Mouse (Mus musculus) urinary bladder, postnatal 4 days (tissue): ENCODE data around the gene Rngtt.
"Not testable (repeated sequence)": the region's sequence is repeated elsewhere in the genome, so short reads cannot be mapped to it uniquely, and the experiment has no call there.

Source experiments
- DNase-seq, 2 experiments: peaks; one replicate each; pipeline ENCODE4 v3.0.0; 2021 to 2022; ENCODE audit warnings: low spot score in 2 of 2

Gene Rngtt

GRCm38 (mm10) chr4:33441864-33442263, 131.8 kb downstream of the Rngtt start:
- no peak for DNase-seq

DNA sequence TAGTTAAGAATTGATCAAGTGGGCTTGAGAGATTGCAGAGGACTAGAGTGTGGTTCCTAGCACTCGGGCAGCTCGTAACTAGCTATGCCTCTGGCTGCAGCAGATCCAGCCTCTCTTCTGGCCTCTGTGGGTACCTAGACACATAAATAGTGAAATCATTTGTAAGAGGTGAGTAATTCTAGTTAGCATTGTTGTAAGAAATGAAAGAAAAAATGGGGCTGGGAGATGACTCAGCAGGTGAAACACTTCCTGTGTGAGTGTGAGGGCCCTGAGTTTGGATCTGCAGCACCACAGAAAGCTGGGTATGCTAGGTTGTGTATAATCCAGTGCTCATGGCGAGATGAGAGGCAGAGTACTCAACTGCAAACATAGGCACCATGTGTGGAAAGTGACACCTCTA, 136.2 kb downstream of the Rngtt start:
- DNase-seq = no peak

GRCm38 (mm10) chr4:33446881-33447280, 136.8 kb downstream of the Rngtt start:
- DNase-seq = no peak

- DNase-seq = not testable (repeated sequence)
Observed at GRCm38 (mm10) chr4:33450356-33450755, 140.2 kb downstream of the Rngtt start.

- DNase-seq = no peak
Observed at GRCm38 (mm10) chr4:33459851-33460250, 149.7 kb downstream of the Rngtt start.

DNA sequence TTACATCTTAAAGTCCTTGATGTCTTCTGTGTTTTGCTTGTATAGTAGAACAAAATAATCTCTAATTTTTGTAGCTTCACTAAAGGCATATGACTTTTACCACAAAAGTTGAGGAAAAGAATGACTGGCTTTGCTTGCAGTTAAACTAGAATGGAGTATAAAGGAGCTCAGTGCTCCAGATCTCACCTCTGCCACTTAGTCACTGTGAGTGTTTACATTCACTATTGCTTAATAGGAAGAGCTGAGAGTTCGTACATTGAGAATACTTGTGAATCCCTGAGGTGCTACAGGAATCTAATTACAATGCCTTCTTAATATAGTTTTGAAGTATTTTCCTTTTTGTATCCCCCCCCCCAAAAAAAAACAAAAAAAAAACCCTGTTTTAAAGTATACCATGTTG, 154.3 kb downstream of the Rngtt start:
- DNase-seq = no peak

DNA sequence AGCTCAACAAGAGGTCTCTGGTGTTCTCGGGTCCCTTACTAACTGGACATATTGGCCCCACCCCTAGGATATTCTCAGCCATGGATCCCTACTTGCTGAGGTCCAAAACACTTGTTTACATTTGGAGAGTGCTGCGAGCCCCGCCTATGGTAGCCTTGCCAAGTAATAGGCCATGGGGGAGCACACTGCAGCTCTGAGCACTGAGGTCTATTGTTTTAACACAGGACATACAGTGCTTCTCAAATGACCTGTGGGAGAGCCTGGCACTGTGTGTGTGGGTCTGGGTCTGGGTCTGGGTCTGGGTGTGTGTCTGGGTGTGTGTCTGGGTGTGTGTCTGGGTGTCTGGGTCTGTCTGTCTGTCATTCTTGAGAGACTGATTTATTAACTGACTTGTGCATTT, 155.8 kb downstream of the Rngtt start:
- no peak for DNase-seq

DNA sequence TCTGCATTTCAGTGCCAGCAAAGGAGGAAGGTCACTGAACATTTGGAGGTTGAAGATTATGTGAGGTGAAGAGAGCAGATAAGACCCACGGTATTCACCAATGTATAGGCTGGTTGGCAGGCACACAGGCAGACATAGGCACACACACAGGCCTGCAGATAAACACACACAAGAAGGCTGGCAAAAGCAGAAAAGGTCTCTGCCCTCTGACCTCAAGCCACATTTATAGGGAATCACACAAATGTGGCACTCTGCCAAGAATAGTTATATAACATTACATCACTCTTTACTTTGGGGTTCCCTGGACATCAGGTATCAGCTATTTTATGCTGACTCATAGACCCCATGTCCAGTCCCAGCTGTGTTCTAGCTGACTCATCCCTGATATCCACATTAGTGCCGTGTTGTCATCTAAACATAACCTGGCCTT, 156.9 kb downstream of the Rngtt start:
- no peak for DNase-seq

DNA sequence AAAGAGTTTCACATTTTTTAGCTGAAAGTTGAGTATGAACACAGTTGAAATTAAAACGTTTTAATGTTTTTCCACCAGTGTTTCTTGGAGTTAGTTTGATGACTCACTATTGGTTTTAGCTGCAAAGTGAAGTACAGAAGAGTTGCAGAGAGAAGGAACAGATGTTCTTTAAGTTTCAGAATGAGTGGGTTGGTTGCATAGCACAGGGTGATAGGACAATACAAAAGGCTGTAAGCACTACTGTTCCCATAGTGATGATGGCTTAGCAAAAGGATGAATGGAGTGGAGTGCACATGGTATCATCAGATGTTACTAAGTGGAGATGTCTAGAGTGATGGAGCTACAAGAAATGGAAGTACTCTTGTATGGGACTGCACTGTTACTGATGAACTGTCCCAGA, 157.5 kb downstream of the Rngtt start:
- no peak for DNase-seq

DNA sequence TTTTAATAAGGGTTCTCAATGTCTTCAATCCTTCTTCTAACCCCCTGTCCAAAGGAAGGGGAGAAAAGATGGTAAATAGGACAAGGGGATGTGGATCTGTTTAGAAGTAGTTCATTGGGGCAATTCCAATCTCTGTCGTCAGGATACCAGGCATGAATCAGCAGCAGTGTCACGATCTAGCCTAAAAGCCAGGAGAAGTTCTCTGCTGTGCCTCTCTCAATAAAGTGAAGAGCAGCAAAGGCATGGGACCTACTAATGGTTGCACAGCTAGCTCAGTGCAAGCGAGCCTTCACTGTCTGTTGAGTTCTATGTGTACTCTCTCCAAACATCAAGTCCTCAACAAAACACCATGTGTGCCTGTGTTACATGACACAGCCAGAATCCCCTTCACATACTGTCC, 158.0 kb downstream of the Rngtt start:
- DNase-seq = no peak

DNA sequence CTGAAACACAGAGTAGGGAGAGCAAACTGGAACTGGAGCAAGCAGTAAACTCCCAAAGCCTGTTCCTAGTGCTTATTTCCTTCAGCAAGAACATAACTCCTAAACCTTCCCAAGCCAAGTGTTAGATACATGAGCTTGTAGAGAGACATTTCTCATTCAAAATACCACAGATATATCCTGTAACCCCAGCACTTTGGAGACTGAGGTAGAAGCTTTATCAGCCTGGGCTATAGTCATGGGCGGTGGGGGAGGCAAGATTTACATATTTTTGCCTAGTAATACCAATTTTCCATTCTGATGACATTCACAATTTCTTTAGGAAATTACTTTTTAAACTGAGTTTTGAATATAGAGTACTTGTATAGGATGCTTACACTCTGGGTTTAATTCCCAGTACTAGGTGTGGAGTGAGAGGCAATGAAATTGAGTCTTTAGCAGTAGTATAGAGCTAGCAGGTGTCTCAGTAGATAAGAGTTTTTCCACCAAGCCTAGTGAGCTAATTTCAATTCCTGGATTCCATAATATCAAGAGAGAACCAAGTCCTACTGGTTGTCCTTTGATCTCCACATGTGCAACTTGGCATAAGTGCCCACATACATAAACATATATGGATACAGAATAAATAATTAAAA, 160.7 kb downstream of the Rngtt start:
- DNase-seq = no peak

- DNase-seq = no peak
Observed at GRCm38 (mm10) chr4:33478011-33478785, 168.1 kb downstream of the Rngtt start.

GRCm38 (mm10) chr4:33481721-33482120, 171.6 kb downstream of the Rngtt start:
- DNase-seq = no peak

DNA sequence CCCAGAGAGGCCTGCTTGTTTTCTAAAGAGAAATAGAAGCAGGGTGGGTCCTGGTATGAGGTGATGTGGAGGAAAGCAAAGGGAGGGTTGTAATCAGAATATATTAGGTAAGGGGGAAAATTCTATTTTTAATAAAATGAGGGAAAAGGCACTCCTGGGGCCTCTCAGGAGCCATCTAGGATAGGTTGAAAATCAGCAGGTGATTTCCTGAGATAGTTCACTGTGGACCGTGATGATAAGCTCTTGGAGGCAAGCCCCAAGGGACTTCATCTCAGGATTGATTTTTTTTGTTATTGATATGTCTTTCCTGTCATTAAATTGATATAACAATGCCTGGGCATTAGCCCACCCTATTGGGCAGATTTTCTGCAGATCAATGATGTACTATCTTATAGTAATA, 175.9 kb downstream of the Rngtt start:
- no peak for DNase-seq

DNA sequence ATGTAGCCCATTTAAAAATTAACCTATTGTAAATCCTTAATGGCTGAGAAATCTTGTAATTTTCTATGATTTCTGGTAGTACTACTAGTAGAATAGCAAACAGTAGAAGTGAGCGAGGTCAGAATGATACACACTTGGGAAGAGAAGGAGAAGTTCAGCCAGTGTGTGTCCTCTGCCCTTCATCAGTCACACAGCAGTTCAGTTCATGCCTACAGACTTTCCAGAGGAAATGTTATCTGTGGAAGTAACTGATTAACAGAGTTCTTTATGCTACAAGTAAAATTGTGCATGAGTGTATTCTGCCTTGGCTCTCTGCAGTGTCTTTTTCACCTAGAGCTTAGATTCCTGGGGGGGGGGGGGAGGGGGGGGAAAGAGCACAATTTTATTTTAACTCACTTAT, 181.0 kb downstream of the Rngtt start:
- no peak for DNase-seq

GRCm38 (mm10) chr4:33494377-33494776, 184.3 kb downstream of the Rngtt start:
- no peak for DNase-seq

GRCm38 (mm10) chr4:33496985-33497384, 186.9 kb downstream of the Rngtt start:
- no peak for DNase-seq

GRCm38 (mm10) chr4:33497657-33498056, 187.5 kb downstream of the Rngtt start:
- DNase-seq = no peak

DNA sequence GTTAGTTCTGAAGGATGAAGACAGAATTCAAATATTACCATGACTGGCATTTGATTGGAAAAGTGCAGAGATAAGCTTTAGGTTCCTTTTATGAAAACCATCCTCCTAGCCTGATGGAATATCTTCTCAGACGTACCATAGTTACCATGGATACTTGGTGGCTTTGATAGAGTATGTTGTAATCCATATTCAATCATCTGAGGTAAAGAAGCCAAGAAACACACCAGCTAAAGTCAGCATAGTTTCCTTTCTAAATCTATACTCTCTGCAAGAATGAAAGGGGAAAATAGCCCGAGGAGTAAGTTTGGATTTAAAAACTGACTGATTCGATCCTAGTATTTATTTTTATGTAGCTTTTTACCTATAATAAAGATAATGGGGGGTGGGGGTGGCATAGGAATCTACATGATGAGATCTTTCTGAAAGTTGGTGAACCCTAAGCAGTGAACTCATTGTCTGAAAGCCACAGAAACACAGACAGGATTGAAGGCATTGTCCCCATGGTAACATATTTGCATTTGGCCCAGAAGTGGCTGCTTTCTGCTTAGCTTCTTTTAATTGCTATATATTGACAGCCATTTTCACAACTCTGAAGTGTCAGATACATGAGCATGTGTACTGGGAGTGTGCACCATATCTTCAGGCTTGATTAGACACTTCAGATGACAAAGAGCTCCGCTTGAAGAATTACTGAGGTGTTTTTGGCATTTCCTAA, 188.2 kb downstream of the Rngtt start:
- no peak for DNase-seq

- DNase-seq = no peak
Observed at GRCm38 (mm10) chr4:33506638-33507037, 196.5 kb downstream of the Rngtt start.

DNA sequence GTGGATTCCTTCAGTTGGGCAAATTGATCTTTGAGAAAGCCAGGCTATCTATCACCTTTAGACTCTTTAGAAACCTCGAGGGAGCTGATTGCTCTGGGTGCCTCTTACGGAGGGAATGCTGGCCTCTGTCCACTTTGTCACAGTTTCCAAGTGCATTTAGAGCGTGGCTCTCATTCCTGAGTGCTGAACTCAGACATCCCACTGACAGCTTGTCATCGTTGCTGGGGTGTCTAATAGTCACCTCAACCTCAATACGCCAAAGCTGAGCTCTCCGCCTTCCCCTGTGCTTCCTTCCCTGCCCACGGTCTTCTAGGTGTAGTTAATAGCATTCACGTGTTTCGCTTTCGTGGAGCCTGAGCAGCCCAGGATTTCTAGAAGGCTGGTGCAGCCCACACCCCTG, 200.4 kb downstream of the Rngtt start:
- DNase-seq = no peak

DNA sequence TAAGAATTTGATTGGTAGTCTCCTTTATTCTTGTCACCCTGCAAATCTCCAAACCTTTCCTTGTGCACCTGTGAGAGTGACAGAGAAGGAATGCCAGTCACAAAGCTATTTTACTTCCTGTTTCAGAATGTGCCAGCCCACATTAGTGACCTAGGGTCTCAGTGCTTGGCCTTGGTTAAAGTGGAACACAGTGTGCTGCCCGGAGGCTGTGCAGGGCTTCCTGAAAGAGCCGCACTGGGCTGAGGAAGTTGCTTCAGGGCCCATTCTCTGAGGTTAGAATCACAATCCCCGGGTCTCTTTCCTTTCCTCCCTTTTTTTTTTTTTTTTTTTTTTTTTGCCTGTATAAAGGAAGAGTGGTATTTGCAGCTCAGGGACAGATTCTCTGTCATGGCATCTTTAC, 203.3 kb downstream of the Rngtt start:
- DNase-seq = no peak
